Mouse (Mus musculus): ENCODE data around the gene Atp6ap1. TPM values are rescaled to one million over a fixed set of nuclear protein-coding genes. Genes with fewer than 3 reads are reported as not detected.

The Atp6ap1 gene
- polyA plus RNA-seq, 1 experiment from 2014 or later, result 117 TPM

DNA sequence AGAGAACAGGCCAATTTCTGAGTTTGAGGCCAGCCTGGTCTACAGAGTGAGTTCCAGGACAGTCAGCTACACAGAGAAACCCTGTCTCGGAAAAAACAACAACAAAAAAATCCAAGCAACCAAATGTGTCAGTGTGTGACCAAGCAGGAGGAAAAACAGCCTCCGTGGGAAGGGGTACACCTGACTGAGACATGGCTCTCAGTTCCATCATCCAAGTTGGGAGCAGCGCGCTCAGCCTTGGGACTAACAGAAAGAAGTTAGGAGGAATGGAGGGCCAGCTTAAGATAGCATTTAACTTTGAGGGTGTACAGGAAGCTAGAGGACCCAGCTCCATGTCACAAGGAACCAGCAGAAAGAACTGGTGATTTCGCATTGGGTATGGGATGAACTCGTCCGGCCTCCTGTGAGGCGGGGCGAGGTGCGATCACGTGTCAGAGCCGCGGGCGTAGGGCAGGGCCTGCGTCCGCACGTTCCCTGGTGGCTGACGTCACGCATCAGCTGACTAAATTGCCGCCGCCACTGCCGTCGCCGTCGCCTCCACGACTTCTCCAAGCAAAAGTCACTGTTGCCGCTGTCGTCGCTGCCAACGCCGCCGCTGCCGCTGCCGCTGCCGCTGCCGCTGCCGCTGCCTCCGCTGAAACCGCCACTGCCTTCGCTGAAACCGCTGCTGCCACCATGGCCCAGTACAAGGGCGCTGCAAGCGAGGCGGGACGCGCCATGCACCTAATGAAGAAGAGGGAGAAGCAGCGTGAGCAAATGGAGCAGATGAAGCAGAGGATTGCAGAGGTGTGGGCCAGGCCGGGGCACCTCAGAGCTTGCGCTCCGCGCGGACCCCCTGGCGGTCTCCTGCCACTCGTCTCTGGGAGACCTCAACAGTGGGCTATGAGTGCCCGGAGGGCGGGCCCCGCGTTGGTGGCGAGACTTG is 15.9 kb downstream of the Atp6ap1 start, which contains the start of gene Fam50a:
Gene Fam50a (plus strand): TSS at position 494 of the 925 bp plus-strand sequence.
- H3K36me3 ChIP-seq, result peaks cover 50% of the 10 kb centered on the region
- ATAC-seq (ENCODE audit: extremely low read depth, insufficient number of reproducible peaks, low FRiP score, low TSS enrichment), result peak; percentile 93
- WGBS, result 10% methylated on average over 44 of the region's 59 CpGs

DNA sequence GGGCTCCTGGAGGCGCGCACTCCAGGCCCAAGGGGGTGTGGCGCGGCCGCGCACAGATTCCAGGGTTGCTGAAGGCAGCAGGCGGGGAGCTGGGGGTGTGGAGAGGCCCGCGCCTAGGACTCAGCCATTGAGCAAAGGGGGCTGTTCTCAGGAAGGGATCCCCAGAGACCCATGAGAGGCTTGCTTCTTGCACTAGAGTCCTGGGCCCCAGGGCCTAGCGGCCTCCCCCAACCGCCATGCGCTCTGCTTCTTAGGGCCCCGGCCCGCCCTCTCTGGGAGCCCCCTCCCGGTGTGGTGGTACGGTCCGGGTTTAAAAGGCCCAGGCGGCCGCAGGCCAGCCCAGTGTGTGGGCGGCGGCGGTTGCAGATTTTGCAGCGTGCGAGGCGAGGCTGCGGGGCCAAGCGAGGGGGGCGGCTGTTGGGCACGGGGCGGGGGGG is 31.8 kb downstream of the Atp6ap1 start, which contains the start of gene Plxna3:
Gene Plxna3 (plus strand): TSS at position 342 of the 437 bp plus-strand sequence.
- peaks cover 19% of the 10 kb centered on the region for H3K4me1 ChIP-seq
- peak within 1 kb of the TSS; percentile 70 for H3K27ac ChIP-seq (replicated peaks)
- H3K9ac ChIP-seq, result peak within 1 kb of the TSS; percentile 82
- H3K27me3 ChIP-seq (replicated peaks), result no peaks in the 10 kb centered on the region
- H3K36me3 ChIP-seq, result no peaks in the 10 kb centered on the region
- 11% methylated on average over 30 of the region's 30 CpGs for WGBS
- H3K9me3 ChIP-seq, result no peaks in the 10 kb centered on the region
- peak within 1 kb of the TSS; percentile 54 for H3K4me3 ChIP-seq
- ATAC-seq (ENCODE audit: extremely low read depth, insufficient number of reproducible peaks, low FRiP score, low TSS enrichment), result peak; percentile 80
- H3K4me2 ChIP-seq, result peak within 1 kb of the TSS; percentile 75

More for the DNA sequence above, 15.9 kb downstream of the Atp6ap1 start, which contains the start of gene Fam50a:
- H3K9me3 ChIP-seq, result no peaks in the 10 kb centered on the region
- H3K27me3 ChIP-seq (replicated peaks), result no peaks in the 10 kb centered on the region
- H3K27ac ChIP-seq (replicated peaks), result peak within 1 kb of the TSS; percentile 90
- peak within 1 kb of the TSS; percentile 91 for H3K9ac ChIP-seq
- peak within 1 kb of the TSS; percentile 79 for H3K4me2 ChIP-seq
- H3K4me3 ChIP-seq, result peak within 1 kb of the TSS; percentile 71
- peaks cover 12% of the 10 kb centered on the region; the same call in 1 of the 2 replicates for H3K4me1 ChIP-seq

DNA sequence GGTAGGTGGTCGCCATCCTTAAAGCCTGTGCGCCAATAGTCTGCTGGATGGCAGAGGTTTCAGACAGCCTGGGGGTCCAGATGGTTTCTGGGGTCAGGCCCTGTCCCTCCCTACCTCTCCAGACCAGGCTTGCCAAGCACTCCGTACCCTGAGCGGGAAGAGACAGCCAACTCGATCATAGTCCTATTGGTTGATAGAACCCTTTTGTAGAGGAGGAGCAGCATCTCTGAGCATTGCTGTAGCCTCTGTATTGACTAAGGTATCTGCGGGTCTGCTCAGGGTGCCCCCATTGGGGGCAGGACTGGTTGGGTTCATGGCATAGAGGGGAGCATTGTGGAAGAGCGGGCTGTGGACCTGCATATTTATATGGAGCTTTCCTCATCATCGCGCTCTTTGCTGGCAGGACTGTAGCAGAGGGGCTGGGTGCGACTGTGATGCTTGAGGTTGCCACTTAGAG is 32.3 kb downstream of the Atp6ap1 start:
- H3K27ac ChIP-seq (replicated peaks), result no peak overlapping the region
- peak overlapping the region; percentile 75 for H3K4me2 ChIP-seq
- peaks cover 19% of the 10 kb centered on the region for H3K4me1 ChIP-seq
- H3K36me3 ChIP-seq, result no peaks in the 10 kb centered on the region
- H3K27me3 ChIP-seq (replicated peaks), result no peaks in the 10 kb centered on the region
- 22% methylated on average over 10 of the region's 10 CpGs for WGBS
- peak overlapping the region; percentile 54 for H3K4me3 ChIP-seq
- peak; percentile 7; the same call in 1 of the 2 replicates for ATAC-seq (ENCODE audit: extremely low read depth, insufficient number of reproducible peaks, low FRiP score, low TSS enrichment)
- no peaks in the 10 kb centered on the region for H3K9me3 ChIP-seq
- H3K9ac ChIP-seq, result peak overlapping the region; percentile 82

DNA sequence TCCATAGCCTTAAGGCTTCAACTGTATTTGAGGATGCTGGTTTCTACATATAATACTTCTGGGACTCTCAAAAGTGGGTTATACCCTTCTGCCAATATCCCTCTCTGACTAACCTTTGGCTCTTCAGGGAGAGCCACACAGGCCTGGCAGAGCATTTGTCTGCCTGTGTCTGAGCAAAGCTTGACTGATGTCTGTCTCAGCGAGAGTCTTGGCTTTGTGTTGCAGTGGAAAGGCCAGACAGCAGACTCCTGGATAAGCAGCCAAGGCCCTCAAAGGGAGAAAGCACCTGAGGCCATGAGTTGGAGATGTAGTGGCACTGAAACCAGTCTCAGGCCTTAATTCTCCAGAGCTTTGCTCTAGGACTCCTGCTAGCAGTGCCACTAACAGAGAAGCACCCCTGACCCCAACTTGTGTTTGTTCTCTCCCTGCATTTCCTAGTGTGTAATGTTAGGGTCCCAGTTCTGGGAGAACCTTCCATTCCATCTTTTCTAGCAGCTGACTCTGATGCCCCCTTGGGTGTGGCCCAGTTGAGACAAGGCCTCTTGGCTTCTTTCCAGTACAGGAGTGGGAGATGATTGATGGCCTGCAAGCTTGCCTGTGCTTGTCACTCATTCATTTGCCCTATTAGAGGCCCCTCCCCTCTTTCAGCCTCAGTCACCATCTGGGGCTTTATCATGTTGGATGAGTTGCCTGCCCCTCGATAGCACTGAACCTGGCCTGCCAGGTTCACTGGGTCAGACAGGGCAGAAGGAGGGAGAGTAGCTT is 33.5 kb downstream of the Atp6ap1 start:
- Histone ChIP-seq H3K4me3 (peak overlapping the region; percentile 54; the same call in 1 of the 2 replicates), H3K36me3 (0 out of 2 replicates have a peak, but pooled peaks cover 6% of the 10 kb centered on the region), H3K9me3 (no peaks in the 10 kb centered on the region), H3K27ac (replicated peaks) (0 out of 2 replicates have a peak overlapping the region, but pooled peaks have one; percentile 1), H3K9ac (0 out of 2 replicates have a peak overlapping the region, but pooled peaks have one; percentile 82), H3K4me2 (peak overlapping the region; percentile 75), H3K4me1 (peaks cover 19% of the 10 kb centered on the region), H3K27me3 (replicated peaks) (no peaks in the 10 kb centered on the region)
- WGBS, result 36% methylated on average over 2 of the region's 2 CpGs
- no peak for ATAC-seq (ENCODE audit: extremely low read depth, insufficient number of reproducible peaks, low FRiP score, low TSS enrichment)

DNA sequence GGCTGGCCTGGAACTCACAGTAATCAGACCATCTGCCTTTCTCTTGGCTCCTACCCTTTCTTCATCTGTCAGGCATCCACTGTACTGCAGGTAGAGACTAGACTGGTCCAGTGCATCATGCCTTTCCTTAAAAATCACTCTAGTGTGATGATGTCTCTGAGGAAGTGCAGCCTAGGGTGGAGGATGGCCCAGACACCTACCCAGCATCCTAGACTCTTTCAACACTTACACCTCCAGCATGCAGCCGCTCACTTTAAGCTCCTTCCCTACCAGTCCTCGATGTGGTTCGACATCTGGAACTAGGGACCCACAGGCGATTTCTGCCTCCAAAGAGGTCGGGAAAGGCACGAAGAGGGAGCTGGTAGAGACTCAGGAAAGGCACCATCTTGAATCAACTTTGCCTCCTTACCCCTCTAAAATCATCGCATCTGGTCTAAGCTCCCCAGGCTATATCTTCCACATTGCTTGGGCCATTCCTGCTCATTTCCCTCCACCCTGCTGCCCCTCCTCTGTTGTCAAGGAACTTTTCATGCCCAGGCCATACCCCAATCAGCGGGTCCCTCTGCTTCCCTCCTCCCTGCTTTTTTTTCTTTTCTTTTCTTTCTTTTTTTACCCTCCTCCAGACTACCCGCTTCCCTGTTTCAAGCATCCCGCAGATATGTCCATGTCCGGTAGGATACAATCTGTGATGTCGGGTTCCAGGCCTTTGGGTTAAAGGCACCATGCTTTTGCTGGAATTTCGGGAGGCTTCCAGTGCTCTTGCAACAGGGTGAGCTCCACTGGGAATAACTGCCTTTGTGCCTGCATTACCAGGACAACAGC is 56.0 kb downstream of the Atp6ap1 start:
- no peaks in the 10 kb centered on the region for H3K4me1 ChIP-seq
- no peaks in the 10 kb centered on the region for H3K9me3 ChIP-seq
- no peaks in the 10 kb centered on the region for H3K27me3 ChIP-seq (replicated peaks)
- H3K27ac ChIP-seq (replicated peaks), result peak overlapping the region; percentile 56
- peak overlapping the region; percentile 84 for H3K9ac ChIP-seq
- WGBS, result 18% methylated on average over 13 of the region's 13 CpGs
- H3K36me3 ChIP-seq, result no peaks in the 10 kb centered on the region
- ATAC-seq (ENCODE audit: extremely low read depth, insufficient number of reproducible peaks, low FRiP score, low TSS enrichment), result peak; percentile 14; the same call in 1 of the 2 replicates
- H3K4me2 ChIP-seq, result peak overlapping the region; percentile 71
- peak overlapping the region; percentile 59 for H3K4me3 ChIP-seq

DNA sequence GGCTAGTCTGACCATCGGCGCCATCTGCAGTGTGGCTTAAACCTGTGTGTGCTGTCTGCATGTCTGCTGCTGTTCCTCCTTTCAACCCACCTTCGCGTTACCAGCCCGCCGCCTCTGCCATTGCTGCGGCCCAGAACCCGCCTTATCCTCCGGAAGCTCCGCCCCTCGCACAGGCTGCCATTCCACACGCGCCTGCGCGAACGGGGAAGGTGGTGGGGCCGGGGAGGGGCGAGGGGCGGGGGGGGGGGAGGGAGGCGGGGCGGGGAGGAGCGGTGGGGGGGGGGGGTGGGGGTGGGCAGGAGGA is 56.5 kb downstream of the Atp6ap1 start, which contains the start of gene Lage3:
Gene Lage3 (minus strand): TSS at position 152 of the 304 bp plus-strand sequence.
- H3K4me1 ChIP-seq, result no peaks in the 10 kb centered on the region
- H3K27me3 ChIP-seq (replicated peaks), result no peaks in the 10 kb centered on the region
- ATAC-seq (ENCODE audit: extremely low read depth, insufficient number of reproducible peaks, low FRiP score, low TSS enrichment), result peak; percentile 37; the same call in 1 of the 2 replicates
- peak within 1 kb of the TSS; percentile 56 for H3K27ac ChIP-seq (replicated peaks)
- no peaks in the 10 kb centered on the region for H3K9me3 ChIP-seq
- H3K36me3 ChIP-seq, result no peaks in the 10 kb centered on the region
- H3K4me2 ChIP-seq, result peak within 1 kb of the TSS; percentile 71
- peak within 1 kb of the TSS; percentile 84 for H3K9ac ChIP-seq
- WGBS, result 10% methylated on average over 6 of the region's 22 CpGs
- H3K4me3 ChIP-seq, result peak within 1 kb of the TSS; percentile 59

Small RNAs within 50 kb of the gene (microRNA-seq; reads per million reads assigned to microRNA genes)
- gene Mir7091 (not detected), gene Mir7092 (not detected)

Other genes starting within 250 kb of the Atp6ap1 start
- not detected in 2 replicates for gene Opn1mw, start 169.6 kb upstream of the Atp6ap1 start, polyA plus RNA-seq (2015; fragmentation: Nextera tagmentation; extraction: Ambion mirVana)
- gene Mecp2, start 161.7 kb upstream of the Atp6ap1 start, polyA plus RNA-seq (2015; fragmentation: Nextera tagmentation; extraction: Ambion mirVana), result 9.9 and 10.7 TPM in 2 replicates
- not detected in 2 replicates for gene Tex28, start 129.3 kb upstream of the Atp6ap1 start, polyA plus RNA-seq (2015; fragmentation: Nextera tagmentation; extraction: Ambion mirVana)
- gene Tktl1, start 119.8 kb upstream of the Atp6ap1 start, polyA plus RNA-seq (2015; fragmentation: Nextera tagmentation; extraction: Ambion mirVana), result not detected in 2 replicates
- gene Flna, start 47.3 kb upstream of the Atp6ap1 start, polyA plus RNA-seq (2015; fragmentation: Nextera tagmentation; extraction: Ambion mirVana), result 136 and 154 TPM in 2 replicates
- 16.3 and 17.2 TPM in 2 replicates for gene Emd, start 42.4 kb upstream of the Atp6ap1 start, polyA plus RNA-seq (2015; fragmentation: Nextera tagmentation; extraction: Ambion mirVana)
- 437 and 511 TPM in 2 replicates for gene Rpl10, start 26.3 kb upstream of the Atp6ap1 start, polyA plus RNA-seq (2015; fragmentation: Nextera tagmentation; extraction: Ambion mirVana)
- 63.9 and 66.2 TPM in 2 replicates for gene Taz, start 15.2 kb upstream of the Atp6ap1 start, polyA plus RNA-seq (2015; fragmentation: Nextera tagmentation; extraction: Ambion mirVana)
- gene Dnase1l1, start 14.8 kb upstream of the Atp6ap1 start, polyA plus RNA-seq (2015; fragmentation: Nextera tagmentation; extraction: Ambion mirVana), result 9.9 and 13.4 TPM in 2 replicates
- 136 and 152 TPM in 2 replicates for gene Gdi1, start 7.9 kb downstream of the Atp6ap1 start, polyA plus RNA-seq (2015; fragmentation: Nextera tagmentation; extraction: Ambion mirVana)
- 49.5 and 55.5 TPM in 2 replicates for gene Fam50a, start 15.9 kb downstream of the Atp6ap1 start, polyA plus RNA-seq (2015; fragmentation: Nextera tagmentation; extraction: Ambion mirVana)
- 5.3 and 7.5 TPM in 2 replicates for gene Plxna3, start 32.0 kb downstream of the Atp6ap1 start, polyA plus RNA-seq (2015; fragmentation: Nextera tagmentation; extraction: Ambion mirVana)
- gene Lage3, start 56.5 kb downstream of the Atp6ap1 start, polyA plus RNA-seq (2015; fragmentation: Nextera tagmentation; extraction: Ambion mirVana), result 90.1 and 98.3 TPM in 2 replicates
- 59.3 TPM in 2 replicates for gene Ubl4a, start 76.1 kb downstream of the Atp6ap1 start, polyA plus RNA-seq (2015; fragmentation: Nextera tagmentation; extraction: Ambion mirVana)
- 16.1 and 16.3 TPM in 2 replicates for gene Slc10a3, start 76.3 kb downstream of the Atp6ap1 start, polyA plus RNA-seq (2015; fragmentation: Nextera tagmentation; extraction: Ambion mirVana)
- 25.3 and 28.5 TPM in 2 replicates for gene Fam3a, start 96.2 kb downstream of the Atp6ap1 start, polyA plus RNA-seq (2015; fragmentation: Nextera tagmentation; extraction: Ambion mirVana)
- gene Ikbkg, start 96.2 kb downstream of the Atp6ap1 start, polyA plus RNA-seq (2015; fragmentation: Nextera tagmentation; extraction: Ambion mirVana), result 17.4 and 18.1 TPM in 2 replicates
- 20.4 and 21.7 TPM in 2 replicates for gene G6pdx, start 132.1 kb downstream of the Atp6ap1 start, polyA plus RNA-seq (2015; fragmentation: Nextera tagmentation; extraction: Ambion mirVana)
- not detected in 2 replicates for gene Gm6880, start 184.3 kb downstream of the Atp6ap1 start, polyA plus RNA-seq (2015; fragmentation: Nextera tagmentation; extraction: Ambion mirVana)

All from heart, embryonic 13.5 days (tissue).